Mouse (Mus musculus) testis, postnatal 14 days (tissue): Measurements from ENCODE around the gene Ly75.

Experiments
- DNase-seq: peaks from one replicate; pipeline ENCODE4 v3.0.0; 2021; ENCODE audit warnings: low spot score

Ly75 gene

DNA sequence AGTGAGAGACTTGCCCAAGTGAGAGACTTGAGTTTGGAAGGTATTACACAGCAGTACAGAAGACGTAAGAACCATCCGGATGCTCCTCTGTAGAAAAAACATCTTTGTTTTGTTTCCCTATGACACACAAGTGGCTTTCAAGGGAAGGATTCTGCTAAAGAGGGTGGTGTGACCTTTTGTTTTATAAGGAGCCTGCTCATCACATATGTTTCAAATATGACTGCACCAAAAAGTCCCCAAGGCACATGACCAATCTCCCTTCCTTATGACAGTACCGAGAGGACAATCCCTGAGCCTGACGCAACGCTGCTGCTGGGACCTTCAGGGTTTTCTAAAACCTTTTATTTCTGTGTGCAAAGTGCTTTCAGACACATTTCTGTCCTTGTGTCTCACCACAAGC is 12.9 kb downstream of the Ly75 start:
- no peak for DNase-seq

- DNase-seq, result no peak
Measured at GRCm38 (mm10) chr2:60369454-60369853, 13.6 kb downstream of the Ly75 start.

DNA sequence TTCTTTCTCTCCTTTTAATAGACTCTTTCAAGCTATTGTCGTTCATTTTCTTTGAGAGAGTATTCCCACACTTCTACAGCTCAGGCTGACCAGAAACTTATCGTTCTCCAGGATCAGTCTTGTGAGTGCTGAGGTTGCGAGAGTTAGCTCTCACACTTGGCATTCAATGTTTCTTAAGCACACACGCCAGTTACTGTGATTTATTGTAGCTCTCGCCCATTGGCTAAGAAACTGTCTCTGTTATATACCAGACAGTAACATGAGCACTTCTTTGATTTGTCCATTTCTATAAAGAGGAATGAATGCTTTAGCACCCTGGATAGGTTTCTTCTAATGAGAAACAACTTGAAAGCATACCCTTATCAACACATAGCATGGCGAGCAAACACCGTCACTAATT is 15.2 kb downstream of the Ly75 start:
- DNase-seq, result no peak

- no peak for DNase-seq
Measured at GRCm38 (mm10) chr2:60367204-60367603, 15.9 kb downstream of the Ly75 start.

GRCm38 (mm10) chr2:60365820-60366610 is 17.1 kb downstream of the Ly75 start:
- no peak for DNase-seq

DNA sequence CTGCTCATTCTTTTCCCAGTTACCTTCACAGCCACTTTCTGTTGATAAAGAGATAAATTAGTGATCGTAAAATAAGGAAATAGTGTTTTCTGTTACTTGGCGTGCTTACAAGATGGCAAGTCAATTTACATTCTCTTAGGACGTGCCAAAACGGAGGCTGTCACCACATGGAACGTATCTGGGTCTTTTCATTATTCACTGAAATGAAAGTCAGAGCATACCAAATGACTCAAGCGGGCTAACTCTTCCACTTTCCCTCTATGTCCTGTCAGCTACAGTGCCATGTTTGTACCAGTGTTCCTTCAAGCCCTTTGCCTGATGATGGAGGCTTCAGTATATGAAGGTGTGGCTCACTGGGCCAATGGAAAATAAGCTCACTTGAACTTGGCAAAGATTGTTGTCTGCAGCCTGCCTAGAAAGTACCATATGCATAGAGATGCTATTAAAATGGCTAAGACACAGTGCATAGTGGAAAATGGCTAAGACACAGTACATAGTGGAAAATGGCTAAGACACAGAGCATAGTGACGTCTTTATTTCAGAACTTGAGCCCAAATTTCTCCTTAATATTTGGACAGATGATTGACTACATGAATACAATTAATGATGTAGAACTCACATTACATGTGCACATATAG is 17.8 kb downstream of the Ly75 start:
- DNase-seq, result no peak

- DNase-seq, result no peak
Measured at GRCm38 (mm10) chr2:60362146-60362545, 21.0 kb downstream of the Ly75 start.

DNA sequence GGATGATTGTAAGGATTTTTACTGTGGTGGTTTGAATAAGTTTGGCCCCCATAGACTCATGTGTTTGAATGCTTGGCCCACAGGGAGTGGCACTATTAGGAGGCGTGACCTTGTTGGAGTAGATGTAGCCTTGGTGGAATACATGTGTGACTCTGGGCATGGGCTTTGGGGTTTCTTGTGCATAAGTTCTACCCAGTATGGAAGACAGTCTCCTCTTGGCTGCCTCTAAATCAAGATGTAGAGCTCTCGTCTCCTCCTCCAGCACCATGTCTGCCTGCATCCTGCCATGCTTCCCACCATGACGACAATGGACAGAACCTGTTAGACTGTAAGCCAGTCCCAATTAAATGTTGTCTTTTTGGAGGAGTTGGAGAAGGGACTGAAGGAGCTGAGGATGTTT is 23.3 kb downstream of the Ly75 start:
- no peak for DNase-seq

DNA sequence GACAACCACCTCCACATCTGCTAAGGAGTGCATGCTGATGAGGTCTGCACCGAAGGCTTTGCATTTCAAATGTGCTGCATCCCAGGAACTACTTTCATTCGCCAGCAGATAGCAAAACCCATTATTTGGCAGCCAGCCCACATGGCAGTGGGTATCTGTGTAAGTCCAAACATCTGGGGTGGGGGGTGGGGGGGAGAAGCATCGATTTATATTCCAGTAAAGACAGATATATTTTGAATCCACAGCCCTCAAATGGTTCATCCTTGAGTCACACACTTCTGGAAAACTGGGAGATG is 27.8 kb downstream of the Ly75 start:
- no peak for DNase-seq

DNA sequence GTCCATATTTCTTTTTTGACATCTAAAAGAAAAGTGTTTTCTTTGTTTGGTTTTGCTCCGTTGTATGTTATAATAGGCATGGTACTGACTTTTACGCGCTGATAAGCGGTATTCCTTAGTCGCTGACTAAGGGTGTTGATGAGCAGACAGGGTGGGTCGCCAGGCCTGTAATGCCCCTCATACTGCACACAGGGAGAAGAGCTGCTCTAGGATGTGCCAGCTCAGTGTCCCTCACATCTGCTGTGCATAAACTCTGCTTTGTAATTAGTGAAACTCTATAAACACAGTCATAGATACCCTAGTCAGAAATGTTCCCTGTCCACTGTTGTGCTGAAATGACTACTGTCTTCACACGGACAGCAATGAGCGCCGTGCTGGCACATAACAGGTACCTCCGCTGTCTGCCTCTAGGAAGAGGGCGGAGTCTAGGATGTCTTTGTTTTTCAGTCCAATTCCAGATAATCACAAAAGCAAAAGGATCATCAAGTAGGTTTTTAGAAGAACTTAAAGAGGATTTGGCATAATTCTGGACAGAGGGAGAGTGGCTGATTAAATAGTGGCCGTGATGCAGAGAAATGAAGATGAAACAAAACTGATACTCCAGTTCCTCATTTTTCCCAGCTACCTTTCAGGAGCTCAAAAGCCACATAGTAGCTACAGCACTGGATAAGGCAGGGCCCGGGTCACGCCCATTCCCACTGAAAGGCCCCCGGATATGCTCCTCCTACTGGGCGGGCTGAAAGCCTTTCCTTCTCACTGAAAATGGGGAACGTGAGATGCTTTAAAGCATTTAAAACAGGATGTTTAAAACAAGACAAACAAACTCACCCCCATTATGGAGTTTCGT is 28.3 kb downstream of the Ly75 start:
- no peak for DNase-seq

GRCm38 (mm10) chr2:60352296-60352695 is 30.8 kb downstream of the Ly75 start:
- DNase-seq, result no peak

- DNase-seq, result no peak
Measured at GRCm38 (mm10) chr2:60351781-60352180, 31.3 kb downstream of the Ly75 start.

DNA sequence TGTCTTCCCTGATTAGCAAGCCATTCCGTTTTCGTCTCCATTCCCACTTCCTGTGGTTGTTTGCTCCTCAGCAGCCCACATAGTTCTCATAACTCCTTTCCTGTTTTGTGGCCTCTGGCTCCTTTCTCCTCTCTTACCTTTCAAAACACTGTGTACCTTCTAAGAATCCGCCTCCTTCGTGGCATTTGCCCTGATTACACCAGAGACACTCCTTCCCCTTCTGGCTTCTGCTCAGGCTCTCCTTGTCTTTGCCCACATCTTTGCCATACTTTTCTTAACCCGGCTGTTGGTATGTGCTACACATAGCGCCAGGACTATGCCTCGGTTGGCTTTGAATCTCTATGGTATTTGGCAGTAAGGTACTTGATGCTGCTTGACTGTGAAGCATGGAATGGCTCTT is 35.2 kb downstream of the Ly75 start:
- DNase-seq, result no peak

DNA sequence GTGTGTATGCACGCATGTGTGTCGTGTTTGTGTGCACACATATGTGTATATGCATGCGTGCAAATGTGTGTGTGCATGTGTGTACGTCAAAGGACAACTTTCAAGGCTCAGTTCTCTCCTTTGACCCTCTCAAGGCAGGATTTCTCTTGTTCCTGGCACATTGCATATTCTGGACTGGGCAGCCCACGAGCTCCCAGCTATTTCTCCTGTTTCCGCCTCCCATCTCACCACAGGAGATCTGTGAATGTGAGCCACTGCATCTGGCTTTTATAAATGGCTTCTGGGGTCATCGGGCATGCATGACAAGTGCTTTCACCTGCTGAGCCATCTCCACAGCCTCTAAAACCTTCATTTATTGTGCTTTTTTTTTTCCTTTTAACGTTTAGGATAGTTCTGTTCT is 36.6 kb downstream of the Ly75 start:
- no peak for DNase-seq

DNA sequence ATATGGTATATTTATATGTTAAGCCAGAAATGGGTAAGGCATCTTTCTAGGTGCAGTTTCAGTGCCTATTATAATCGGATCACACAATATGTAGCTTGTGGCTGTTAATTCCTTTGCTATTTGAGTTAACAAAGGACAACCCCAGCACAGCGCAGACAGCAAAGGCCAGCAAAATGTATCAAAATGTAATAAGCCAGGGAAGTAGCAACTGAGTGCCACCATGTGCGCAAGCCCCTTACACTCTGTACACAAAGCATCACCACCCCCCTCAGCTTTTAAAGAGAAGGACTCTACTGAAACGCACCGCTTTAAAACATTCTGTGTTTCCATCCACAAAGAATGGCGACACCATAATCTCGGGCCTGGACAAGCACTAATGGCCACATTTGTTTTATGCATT is 37.4 kb downstream of the Ly75 start:
- DNase-seq, result no peak

GRCm38 (mm10) chr2:60343607-60344289 is 39.4 kb downstream of the Ly75 start:
- no peak for DNase-seq

DNA sequence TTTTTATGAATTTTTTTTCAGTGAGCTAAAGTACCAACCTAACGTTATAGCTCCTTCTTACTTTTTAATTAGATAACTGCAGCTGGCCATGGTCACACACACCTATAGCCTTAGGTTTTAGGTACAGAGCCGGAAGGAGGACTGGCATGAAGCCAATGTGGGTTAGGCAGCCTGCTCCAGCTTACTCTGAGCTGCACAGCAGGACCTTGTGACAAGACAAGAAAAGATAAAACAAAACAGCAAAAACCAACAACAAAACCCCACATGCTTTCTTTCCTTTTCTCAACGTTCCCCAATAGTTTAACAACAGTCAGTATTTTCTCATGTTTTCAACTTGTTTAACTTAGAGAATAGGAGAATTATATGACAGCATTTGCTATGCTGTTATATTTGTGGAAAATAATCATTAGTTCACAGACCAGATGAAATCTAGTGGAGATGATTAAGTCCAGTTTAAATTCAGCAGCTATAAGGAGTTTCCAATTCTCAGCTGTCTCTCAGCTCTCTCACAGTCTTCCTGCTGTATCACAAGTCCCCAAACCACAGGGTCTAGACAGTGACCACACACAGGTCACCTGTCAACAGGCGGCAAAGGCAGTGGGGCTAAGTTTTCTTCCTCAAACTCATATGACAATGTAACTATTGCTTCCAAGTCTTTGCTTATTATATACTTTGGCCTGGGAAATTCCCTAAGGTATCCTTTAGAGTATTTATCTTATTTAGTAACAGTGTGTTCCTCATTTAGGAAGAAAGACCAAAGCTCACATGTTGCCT is 40.8 kb downstream of the Ly75 start:
- no peak for DNase-seq

GRCm38 (mm10) chr2:60337937-60338336 is 45.2 kb downstream of the Ly75 start:
- no peak for DNase-seq

GRCm38 (mm10) chr2:60328641-60329040 is 54.5 kb downstream of the Ly75 start:
- no peak for DNase-seq

- no peak for DNase-seq
Measured at GRCm38 (mm10) chr2:60327581-60327980, 55.5 kb downstream of the Ly75 start.

- no peak for DNase-seq
Measured at GRCm38 (mm10) chr2:60326948-60327347, 56.2 kb downstream of the Ly75 start.

- DNase-seq, result no peak
Measured at GRCm38 (mm10) chr2:60323411-60323810, 59.7 kb downstream of the Ly75 start.
